Mouse (Mus musculus) hematopoietic stem cell, adult 5-6 weeks (primary cell): ENCODE results near the gene Tmub1. TPM values are rescaled to one million over a fixed set of nuclear protein-coding genes. Genes with fewer than 3 reads are reported as not detected.
"Not testable (repeated sequence)": the region's sequence is repeated elsewhere in the genome, so short reads cannot be mapped to it uniquely, and the experiment has no call there.

Source experiments
- ATAC-seq, 2 experiments: fragments of 125-278 bp in 1 of 2; replicated peaks in 1 of 2; 2 replicates each; pipeline ENCODE4 v1.8.0; 2016 to 2017; ENCODE audit warnings: inconsistent platforms in 2 of 2, mild to moderate bottlenecking in 2 of 2, moderate number of reproducible peaks in 2 of 2, low read depth in 1 of 2, moderate TSS enrichment in 1 of 2; ENCODE audit not compliant: low FRiP score in 2 of 2, poor library complexity in 2 of 2, severe bottlenecking in 2 of 2, insufficient read depth in 1 of 2, low TSS enrichment in 1 of 2
- total RNA-seq: library from RNA; stranded (forward); fragments of 172-1452, 232-1000 nt; gene quantifications from 2 replicates; pipeline ENCODE4 v1.2.3, GENCODE M21; 2017

The Tmub1 gene
- total RNA-seq, 1 experiment from 2014 or later: 16.1 TPM

- no peak for ATAC-seq
These were observed 39.0 kb downstream of the Tmub1 start for GRCm38 (mm10) chr5:24408651-24409050.

GRCm38 (mm10) chr5:24405389-24405876 lies 42.2 kb downstream of the Tmub1 start:
- no peak for ATAC-seq

GRCm38 (mm10) chr5:24404594-24405360 lies 42.9 kb downstream of the Tmub1 start:
- ATAC-seq: no peak

- ATAC-seq: no peak
These were observed 45.7 kb downstream of the Tmub1 start for GRCm38 (mm10) chr5:24401969-24402368.

GRCm38 (mm10) chr5:24400911-24401605 lies 46.6 kb downstream of the Tmub1 start:
- no peak for ATAC-seq

GRCm38 (mm10) chr5:24400362-24400761 lies 47.3 kb downstream of the Tmub1 start:
- ATAC-seq: no peak

- ATAC-seq: no peak
These were observed 48.0 kb downstream of the Tmub1 start for GRCm38 (mm10) chr5:24399686-24400085.

- ATAC-seq: not testable (repeated sequence)
These were observed 51.4 kb downstream of the Tmub1 start for GRCm38 (mm10) chr5:24396254-24396653.

Other genes starting within 250 kb of the Tmub1 start
- gene Kcnh2, start 96.2 kb downstream of the Tmub1 start, total RNA-seq: 2.6 and 4.8 TPM in 2 replicates
- gene Nos3, start 83.0 kb downstream of the Tmub1 start, total RNA-seq: not detected in 2 replicates
- 3.8 and 5.6 TPM in 2 replicates for gene Atg9b, start 55.7 kb downstream of the Tmub1 start, total RNA-seq
- 8.6 and 19.1 TPM in 2 replicates for gene Abcb8, start 54.2 kb downstream of the Tmub1 start, total RNA-seq
- gene Asic3, start 34.5 kb downstream of the Tmub1 start, total RNA-seq: 0.19 TPM in 1 of 2 replicates, not detected in the other
- 17.2 and 32.2 TPM in 2 replicates for gene Cdk5, start 24.3 kb downstream of the Tmub1 start, total RNA-seq
- gene Slc4a2, start 24.0 kb downstream of the Tmub1 start, total RNA-seq: 24.3 and 40.5 TPM in 2 replicates
- 14.8 and 29.4 TPM in 2 replicates for gene Fastk, start 2.6 kb downstream of the Tmub1 start, total RNA-seq
- gene Agap3, start 4.3 kb upstream of the Tmub1 start, total RNA-seq: 32.4 and 37.8 TPM in 2 replicates
- not detected in 2 replicates for gene Gbx1, start 79.3 kb upstream of the Tmub1 start, total RNA-seq
- not detected in 2 replicates for gene Asb10, start 93.1 kb upstream of the Tmub1 start, total RNA-seq
- gene 4931409K22Rik, start 109.0 kb upstream of the Tmub1 start, total RNA-seq: not detected in 2 replicates
- 75.0 and 89.8 TPM in 2 replicates for gene Abcf2, start 129.6 kb upstream of the Tmub1 start, total RNA-seq
- 12.0 and 15.5 TPM in 2 replicates for gene Chpf2, start 138.9 kb upstream of the Tmub1 start, total RNA-seq
- gene Smarcd3, start 176.6 kb upstream of the Tmub1 start, total RNA-seq: 0.40 and 0.94 TPM in 2 replicates
- gene Nub1, start 237.7 kb upstream of the Tmub1 start, total RNA-seq: 69.7 and 75.7 TPM in 2 replicates